Mouse (Mus musculus): ENCODE measurements around the gene Adam19.
"Not testable (repeated sequence)": the region's sequence is repeated elsewhere in the genome, so short reads cannot be mapped to it uniquely, and the experiment has no call there.

- TF ChIP-seq CTCF, EP300 (IDR thresholded peaks at IDR 0.05; ENCODE audit: low read depth): not testable (repeated sequence)
Measured at GRCm38 (mm10) chr11:46182031-46182430, 126.2 kb downstream of the Adam19 start.
